Mouse (Mus musculus) B cell, adult 67 days (primary cell): Measurements from ENCODE around the gene BC067074. TPM values are rescaled to one million over a fixed set of nuclear protein-coding genes. Genes with fewer than 3 reads are reported as not detected.

Experiments
- total RNA-seq, 2 experiments: library from RNA; stranded (reverse); gene quantifications; 4 replicates each; pipeline ENCODE4 v1.2.4; 2023

BC067074 gene
- total RNA-seq: not detected

DNA sequence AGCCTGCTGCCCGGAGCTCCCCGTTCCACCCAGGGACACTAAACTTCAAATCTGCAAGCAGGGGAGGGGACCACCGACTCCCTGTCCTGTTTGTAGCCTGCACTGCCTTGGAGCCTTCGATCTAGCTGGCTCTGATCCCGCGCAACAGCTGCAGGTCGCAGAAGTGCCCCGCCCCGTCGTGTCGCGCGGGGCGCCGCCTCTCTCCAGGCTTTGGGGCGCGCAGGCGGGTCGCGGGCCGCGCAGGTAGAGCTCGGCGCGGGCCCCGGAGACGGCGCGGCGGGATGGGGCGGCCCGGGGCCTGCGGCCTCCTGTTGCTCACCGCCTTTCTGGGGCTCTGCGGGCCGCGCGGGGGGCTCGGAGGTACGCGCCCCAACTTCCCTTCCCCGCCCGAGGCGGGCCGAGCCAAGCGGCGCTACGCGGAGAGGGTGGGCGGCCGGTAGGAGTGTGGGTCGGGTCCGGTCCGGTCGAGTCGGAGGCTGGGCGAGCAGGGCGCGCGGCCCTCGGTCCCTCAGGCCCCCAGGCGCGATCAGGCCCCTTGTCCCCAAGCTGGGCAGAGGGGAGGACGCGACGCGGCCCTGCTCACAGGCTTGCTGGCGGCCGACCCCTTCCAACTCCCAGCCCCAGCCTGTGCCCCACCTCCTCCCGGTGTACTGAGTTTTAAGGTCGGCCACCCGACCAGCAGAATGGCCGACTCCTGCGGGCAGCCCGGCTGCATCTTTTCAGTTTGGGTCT lies at the start of gene BC067074:
Gene BC067074, plus strand, starts transcription at position 185 of the 732 bp plus-strand sequence.

Other genes starting within 250 kb of the BC067074 start
- not detected for gene Gpx8, start 246.7 kb upstream of the BC067074 start, total RNA-seq
- 1 to 10 TPM in 1 of 2 experiments, not detected in 1; 3.7 TPM for gene Gzma, start 192.2 kb upstream of the BC067074 start, total RNA-seq
- not detected for gene Esm1, start 83.5 kb upstream of the BC067074 start, total RNA-seq
- gene Gzmk, start 67.3 kb upstream of the BC067074 start, total RNA-seq: not detected